Mouse (Mus musculus) hindbrain, embryonic 11.5 days (tissue): Measurements from ENCODE around the gene Rnf10. TPM values are rescaled to one million over a fixed set of nuclear protein-coding genes. Genes with fewer than 3 reads are reported as not detected.

ENCODE experiments used
- ATAC-seq: fragments of 200-750 bp; cut with Nextera tagmentation; 2 replicates; pipeline ENCODE4 v1.8.0; 2017; ENCODE audit warnings: mild to moderate bottlenecking, moderate TSS enrichment, moderate library complexity; ENCODE audit not compliant: low FRiP score
- DNase-seq: peaks from one replicate; pipeline ENCODE4 v3.0.0-alpha.2; 2015; ENCODE audit warnings: low spot score
- H3K27ac ChIP-seq: fragments of 300-500 bp; sonication (generic); 2 replicates; pipeline ENCODE4 v1.5.1; 2014; ENCODE audit warnings: mild to moderate bottlenecking, low read depth, low read length
- H3K27me3 ChIP-seq: fragments of 300-500 bp; sonication (generic); 2 replicates; pipeline ENCODE4 v1.6.1; 2014; ENCODE audit warnings: mild to moderate bottlenecking, low read length, moderate library complexity, mixed read lengths; ENCODE audit not compliant: control insufficient read depth, insufficient read depth
- H3K36me3 ChIP-seq: fragments of 300-500 bp; sonication (generic); 2 replicates; pipeline ENCODE4 v1.6.1; 2014; ENCODE audit warnings: mild to moderate bottlenecking, low read length, moderate library complexity, mixed read lengths; ENCODE audit not compliant: control insufficient read depth, insufficient read depth
- H3K4me1 ChIP-seq: fragments of 300-500 bp; sonication (generic); replicated peaks from 2 replicates; pipeline ENCODE4 v1.6.1; 2014; ENCODE audit warnings: low read length, mixed read lengths; ENCODE audit not compliant: control insufficient read depth, insufficient read depth
- H3K4me2 ChIP-seq: fragments of 300-500 bp; sonication (generic); replicated peaks from 2 replicates; pipeline ENCODE4 v1.6.1; 2014; ENCODE audit warnings: mild to moderate bottlenecking, low read depth, low read length
- H3K4me3 ChIP-seq: fragments of 300-500 bp; sonication (generic); 2 replicates; pipeline ENCODE4 v1.5.1; 2014; ENCODE audit warnings: low read depth, low read length
- H3K9ac ChIP-seq: fragments of 300-500 bp; sonication (generic); 2 replicates; pipeline ENCODE4 v1.6.1; 2014; ENCODE audit warnings: low read depth, low read length
- H3K9me3 ChIP-seq: fragments of 300-500 bp; sonication (generic); 2 replicates; pipeline ENCODE4 v1.6.1; 2016; ENCODE audit warnings: low read length; ENCODE audit not compliant: control insufficient read depth
- WGBS: fragments of 180-500 bp; shearing (Covaris S2); extraction: QIAGEN DNeasy Blood & Tissue Kit; methylation state at CpG from one replicate; pipeline ENCODE4 v1.1.7; 2014; 5-methylcytosine and 5-hydroxymethylcytosine counted together
- polyA plus RNA-seq: library from polyadenylated mRNA; unstranded; fragments of >200 nt; fragmentation: Nextera tagmentation; extraction: Ambion mirVana; gene quantifications from 2 replicates; pipeline ENCODE4 v1.2.1, GENCODE M21; 2014

The Rnf10 gene
- polyA plus RNA-seq, 1 experiment from 2014 or later: 65.9 TPM

- Histone ChIP-seq H3K4me2 (peak within 1 kb of the TSS; percentile 89), H3K4me1 (peaks cover 5% of the 10 kb centered on the region; the same call in 1 of the 2 replicates), H3K36me3 (peaks cover 1% of the 10 kb centered on the region; the same call in 1 of the 2 replicates), H3K9me3 (no peaks in the 10 kb centered on the region), H3K27me3 (no peaks in the 10 kb centered on the region), H3K27ac (peak within 1 kb of the TSS; percentile 42; the same call in 1 of the 2 replicates), H3K9ac (peak within 1 kb of the TSS; percentile 84), H3K4me3 (peak within 1 kb of the TSS; percentile 89)
- ATAC-seq: peak; percentile 66
- DNase-seq: peak; percentile 90
- 4% methylated on average over 45 of the region's 45 CpGs for WGBS
Measured at GRCm38 (mm10) chr5:115279226-115280049, 6.7 kb upstream of the Rnf10 start, which contains the start of gene Coq5. TSS of gene Coq5 (plus strand) at chr5:115279666.

DNA sequence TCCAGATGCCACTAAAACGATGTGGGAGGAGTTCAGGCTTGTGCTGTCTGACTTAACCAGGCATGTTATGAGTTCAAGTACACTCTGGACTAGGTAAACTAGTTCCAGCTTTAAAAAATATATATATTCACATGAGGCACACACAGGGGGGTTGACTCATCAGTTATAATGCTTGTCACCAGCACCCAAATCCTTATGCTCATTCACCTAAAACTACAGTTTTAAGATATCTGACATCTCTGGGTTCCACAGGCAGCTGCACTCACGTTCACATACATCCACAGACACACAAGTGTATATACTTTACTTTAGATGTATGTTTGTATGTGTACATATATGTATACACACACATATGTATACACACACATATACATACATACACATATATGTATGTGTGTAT lies 6.1 kb upstream of the Rnf10 start:
- peaks cover 5% of the 10 kb centered on the region; the same call in 1 of the 2 replicates for H3K4me1 ChIP-seq
- H3K9me3 ChIP-seq: no peaks in the 10 kb centered on the region
- H3K27ac ChIP-seq: no peak overlapping the region
- no peak overlapping the region for H3K4me2 ChIP-seq
- H3K4me3 ChIP-seq: no peak overlapping the region
- 59% methylated on average over 2 of the region's 2 CpGs for WGBS
- DNase-seq (no peak), ATAC-seq (no peak)
- H3K36me3 ChIP-seq: no peaks in the 10 kb centered on the region
- no peaks in the 10 kb centered on the region for H3K27me3 ChIP-seq
- H3K9ac ChIP-seq: no peak overlapping the region

- H3K27me3 ChIP-seq: no peaks in the 10 kb centered on the region
- 69% methylated on average over 1 of the region's 1 CpGs for WGBS
- no peaks in the 10 kb centered on the region for H3K9me3 ChIP-seq
- no peaks in the 10 kb centered on the region for H3K36me3 ChIP-seq
- H3K4me1 ChIP-seq: peaks cover 5% of the 10 kb centered on the region; the same call in 1 of the 2 replicates
- DNase-seq (no peak), ATAC-seq (no peak)
- H3K27ac ChIP-seq: no peak overlapping the region
- no peak overlapping the region for H3K4me3 ChIP-seq
- H3K9ac ChIP-seq: no peak overlapping the region
- no peak overlapping the region for H3K4me2 ChIP-seq
Measured at GRCm38 (mm10) chr5:115278053-115278452, 5.4 kb upstream of the Rnf10 start.

- H3K9me3 ChIP-seq: no peaks in the 10 kb centered on the region
- no peaks in the 10 kb centered on the region for H3K36me3 ChIP-seq
- no peaks in the 10 kb centered on the region for H3K27me3 ChIP-seq
- no peak overlapping the region for H3K27ac ChIP-seq
- peaks cover 5% of the 10 kb centered on the region; the same call in 1 of the 2 replicates for H3K4me1 ChIP-seq
- DNase-seq: peak; percentile 64
- WGBS: 27% methylated on average over 14 of the region's 14 CpGs
- no peak for ATAC-seq
- no peak overlapping the region for H3K4me3 ChIP-seq
- H3K9ac ChIP-seq: no peak overlapping the region
- no peak overlapping the region for H3K4me2 ChIP-seq
Measured at GRCm38 (mm10) chr5:115275998-115276397, 3.3 kb upstream of the Rnf10 start.

DNA sequence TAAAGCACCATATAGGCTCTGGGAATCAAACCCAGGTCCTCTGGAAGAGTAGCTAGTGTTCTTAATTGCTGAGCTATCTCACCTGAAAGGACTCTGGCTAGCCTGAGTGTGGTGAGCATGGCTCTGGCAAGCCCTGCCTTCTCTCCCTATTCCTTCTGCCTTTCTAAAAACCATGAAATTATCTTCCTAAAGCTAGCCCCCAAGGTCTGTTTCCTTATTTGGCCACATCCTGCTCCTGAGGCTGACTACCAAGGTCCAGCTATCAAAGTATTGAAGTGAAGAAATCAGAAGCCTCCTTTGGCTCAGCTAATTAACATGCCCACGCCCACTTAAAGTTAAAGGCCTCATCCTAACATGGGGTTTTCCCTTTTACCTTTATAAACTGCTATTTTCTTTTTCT lies 2.1 kb upstream of the Rnf10 start:
- no peak for DNase-seq
- Histone ChIP-seq H3K27me3 (no peaks in the 10 kb centered on the region), H3K27ac (no peak overlapping the region), H3K4me1 (0 out of 2 replicates have a peak, but pooled peaks cover 3% of the 10 kb centered on the region), H3K4me3 (no peak overlapping the region), H3K4me2 (no peak overlapping the region), H3K9me3 (no peaks in the 10 kb centered on the region), H3K9ac (no peak overlapping the region), H3K36me3 (no peaks in the 10 kb centered on the region)
- no peak for ATAC-seq
- 93% methylated on average over 1 of the region's 1 CpGs for WGBS

GRCm38 (mm10) chr5:115274353-115274752 lies 1.7 kb upstream of the Rnf10 start:
- Histone ChIP-seq H3K4me1 (0 out of 2 replicates have a peak, but pooled peaks cover 3% of the 10 kb centered on the region), H3K9ac (no peak overlapping the region), H3K9me3 (no peaks in the 10 kb centered on the region), H3K27me3 (no peaks in the 10 kb centered on the region), H3K4me3 (no peak overlapping the region), H3K27ac (no peak overlapping the region), H3K36me3 (no peaks in the 10 kb centered on the region), H3K4me2 (no peak overlapping the region)
- DNase-seq (no peak), ATAC-seq (no peak)
- WGBS: 79% methylated on average over 1 of the region's 1 CpGs

- ATAC-seq (no peak), DNase-seq (no peak)
- H3K4me3 ChIP-seq: peak overlapping the region; percentile 97; the same call in 1 of the 2 replicates
- no peak overlapping the region for H3K4me2 ChIP-seq
- no peaks in the 10 kb centered on the region for H3K27me3 ChIP-seq
- H3K36me3 ChIP-seq: no peaks in the 10 kb centered on the region
- no peak overlapping the region for H3K9ac ChIP-seq
- 82% methylated on average over 6 of the region's 6 CpGs for WGBS
- no peaks in the 10 kb centered on the region for H3K9me3 ChIP-seq
- no peak overlapping the region for H3K27ac ChIP-seq
- H3K4me1 ChIP-seq: 0 out of 2 replicates have a peak, but pooled peaks cover 3% of the 10 kb centered on the region
Measured at GRCm38 (mm10) chr5:115273549-115274135, 944 bp upstream of the Rnf10 start.

- Histone ChIP-seq H3K4me3 (peak overlapping the region; percentile 97), H3K9ac (peak overlapping the region; percentile 81), H3K27me3 (no peaks in the 10 kb centered on the region), H3K4me1 (0 out of 2 replicates have a peak, but pooled peaks cover 3% of the 10 kb centered on the region), H3K4me2 (peak overlapping the region; percentile 79), H3K36me3 (no peaks in the 10 kb centered on the region), H3K27ac (peak overlapping the region; percentile 79), H3K9me3 (no peaks in the 10 kb centered on the region)
- ATAC-seq (peak; percentile 72), DNase-seq (no peak)
- under 1% methylated on average over 62 of the region's 77 CpGs for WGBS
Measured at GRCm38 (mm10) chr5:115271931-115272811, 527 bp downstream of the Rnf10 start.
